Mouse (Mus musculus): Measurements from ENCODE around the gene Fbrs. TPM values are rescaled to one million over a fixed set of nuclear protein-coding genes. Genes with fewer than 3 reads are reported as not detected.

Gene Fbrs
- polyA plus RNA-seq, 2 experiments from 2014 or later: 22.9 to 24.0 TPM

Other genes starting within 250 kb of the Fbrs start
- 1 to 10 TPM; 6.6 to 7.9 TPM for gene Zfp553, start 246.1 kb upstream of the Fbrs start, polyA plus RNA-seq (2017; shearing (Covaris generic))
- 100 to 1,000 TPM; 819 to 912 TPM for gene Sept1, start 246.1 kb upstream of the Fbrs start, polyA plus RNA-seq (2017; shearing (Covaris generic))
- 1 to 10 TPM; 1.3 to 1.6 TPM for gene Zfp771, start 234.9 kb upstream of the Fbrs start, polyA plus RNA-seq (2017; shearing (Covaris generic))
- 10 to 100 TPM; 39.7 to 50.1 TPM for gene Dctpp1, start 218.5 kb upstream of the Fbrs start, polyA plus RNA-seq (2017; shearing (Covaris generic))
- gene Sephs2, start 205.1 kb upstream of the Fbrs start, polyA plus RNA-seq (2017; shearing (Covaris generic)): 10 to 100 TPM; 17.3 to 23.4 TPM
- 100 to 1,000 TPM; 169 to 297 TPM for gene Itgal, start 182.9 kb upstream of the Fbrs start, polyA plus RNA-seq (2017; shearing (Covaris generic))
- not detected for gene Zfp768, start 133.6 kb upstream of the Fbrs start, polyA plus RNA-seq (2017; shearing (Covaris generic))
- 10 to 100 TPM; 12.7 to 17.6 TPM for gene Zfp747, start 103.1 kb upstream of the Fbrs start, polyA plus RNA-seq (2017; shearing (Covaris generic))
- gene 9130019O22Rik, start 92.0 kb upstream of the Fbrs start, polyA plus RNA-seq (2017; shearing (Covaris generic)): 1 to 10 TPM; 7.3 to 9.9 TPM
- 1 to 10 TPM; 3.2 to 5.5 TPM for gene E430018J23Rik, start 85.6 kb upstream of the Fbrs start, polyA plus RNA-seq (2017; shearing (Covaris generic))
- gene Zfp764, start 72.4 kb upstream of the Fbrs start, polyA plus RNA-seq (2017; shearing (Covaris generic)): 1 to 10 TPM; 6.0 to 9.1 TPM
- 10 to 100 TPM; 16.0 to 18.9 TPM for gene Zfp688, start 57.1 kb upstream of the Fbrs start, polyA plus RNA-seq (2017; shearing (Covaris generic))
- gene Zfp689, start 30.0 kb upstream of the Fbrs start, polyA plus RNA-seq (2017; shearing (Covaris generic)): 1 to 10 TPM; 5.6 to 7.9 TPM
- gene Prr14, start 19.6 kb upstream of the Fbrs start, polyA plus RNA-seq (2017; shearing (Covaris generic)): 100 to 1,000 TPM; 181 to 236 TPM
- 10 to 100 TPM in 1 of 2 experiments, 1 to 10 TPM in 1; 9.1 to 11.4 TPM for gene Srcap, start 32.8 kb downstream of the Fbrs start, polyA plus RNA-seq (2017; shearing (Covaris generic))
- gene Gm42715, start 40.4 kb downstream of the Fbrs start, polyA plus RNA-seq (2017; shearing (Covaris generic)): 10 to 100 TPM; 29.9 to 31.9 TPM
- 10 to 100 TPM; 39.7 to 91.0 TPM for gene Tmem265, start 82.2 kb downstream of the Fbrs start, polyA plus RNA-seq (2017; shearing (Covaris generic))
- gene Phkg2, start 94.1 kb downstream of the Fbrs start, polyA plus RNA-seq (2017; shearing (Covaris generic)): 100 to 1,000 TPM; 109 to 138 TPM
- under 1 TPM; 0.56 to 0.70 TPM for gene Ccdc189, start 109.4 kb downstream of the Fbrs start, polyA plus RNA-seq (2017; shearing (Covaris generic))
- 10 to 100 TPM; 26.3 to 45.6 TPM for gene Rnf40, start 109.6 kb downstream of the Fbrs start, polyA plus RNA-seq (2017; shearing (Covaris generic))
- gene Zfp629, start 136.6 kb downstream of the Fbrs start, polyA plus RNA-seq (2017; shearing (Covaris generic)): under 1 TPM; 0.16 to 0.56 TPM
- gene Bcl7c, start 229.7 kb downstream of the Fbrs start, polyA plus RNA-seq (2017; shearing (Covaris generic)): 1 to 10 TPM; 3.2 to 5.5 TPM
- gene Ctf1, start 233.5 kb downstream of the Fbrs start, polyA plus RNA-seq (2017; shearing (Covaris generic)): not detected